Mouse (Mus musculus) testis, adult 2 months (tissue): ENCODE data around the gene Tnfsf8. TPM values are rescaled to one million over a fixed set of nuclear protein-coding genes. Genes with fewer than 3 reads are reported as not detected.

ENCODE experiments used
- H3K27ac ChIP-seq: fragments of 200-500 bp; 2 replicates; pipeline ENCODE4 v1.5.1; 2012; ENCODE audit warnings: low read depth, low read length; ENCODE audit not compliant: control insufficient read depth, insufficient read depth
- H3K27me3 ChIP-seq: fragments of 200-500 bp; 2 replicates; pipeline ENCODE4 v1.6.1; 2012; ENCODE audit warnings: mild to moderate bottlenecking, low read length, moderate library complexity; ENCODE audit not compliant: control insufficient read depth, insufficient read depth
- H3K36me3 ChIP-seq: fragments of 200-500 bp; 2 replicates; pipeline ENCODE4 v1.6.1; 2012; ENCODE audit warnings: mild to moderate bottlenecking, low read length; ENCODE audit not compliant: control insufficient read depth, insufficient read depth
- H3K4me1 ChIP-seq: fragments of 200-500 bp; 2 replicates; pipeline ENCODE4 v1.6.1; 2012; ENCODE audit warnings: low read length; ENCODE audit not compliant: control insufficient read depth, insufficient read depth
- H3K4me3 ChIP-seq: fragments of 200-500 bp; 2 replicates; pipeline ENCODE4 v1.5.1; 2012; ENCODE audit warnings: low read depth, mild to moderate bottlenecking, low read length, moderate library complexity, mixed read lengths; ENCODE audit not compliant: control insufficient read depth
- CTCF ChIP-seq: fragments of 200-500 bp; IDR thresholded peaks from 2 replicates; pipeline ENCODE4 v1.5.1; 2012; ENCODE audit warnings: low read depth, mild to moderate bottlenecking, inconsistent platforms, low read length, moderate library complexity; ENCODE audit not compliant: control insufficient read depth, insufficient read depth, insufficient replicate concordance
- POLR2A ChIP-seq: fragments of 200-500 bp; IDR thresholded peaks from 2 replicates; pipeline ENCODE4 v1.6.1; 2012; ENCODE audit warnings: low read depth, mild to moderate bottlenecking, inconsistent platforms, low read length, moderate library complexity; ENCODE audit not compliant: control insufficient read depth
- polyA plus RNA-seq: library from polyadenylated mRNA; depleted of rRNA; stranded (reverse); fragments of >200 nt; gene quantifications from 2 replicates; pipeline ENCODE4 v1.2.3, GENCODE M21; 2012; rRNA removed

The Tnfsf8 gene
- polyA plus RNA-seq = 0.02 TPM in 1 of 2 replicates, not detected in the other

DNA sequence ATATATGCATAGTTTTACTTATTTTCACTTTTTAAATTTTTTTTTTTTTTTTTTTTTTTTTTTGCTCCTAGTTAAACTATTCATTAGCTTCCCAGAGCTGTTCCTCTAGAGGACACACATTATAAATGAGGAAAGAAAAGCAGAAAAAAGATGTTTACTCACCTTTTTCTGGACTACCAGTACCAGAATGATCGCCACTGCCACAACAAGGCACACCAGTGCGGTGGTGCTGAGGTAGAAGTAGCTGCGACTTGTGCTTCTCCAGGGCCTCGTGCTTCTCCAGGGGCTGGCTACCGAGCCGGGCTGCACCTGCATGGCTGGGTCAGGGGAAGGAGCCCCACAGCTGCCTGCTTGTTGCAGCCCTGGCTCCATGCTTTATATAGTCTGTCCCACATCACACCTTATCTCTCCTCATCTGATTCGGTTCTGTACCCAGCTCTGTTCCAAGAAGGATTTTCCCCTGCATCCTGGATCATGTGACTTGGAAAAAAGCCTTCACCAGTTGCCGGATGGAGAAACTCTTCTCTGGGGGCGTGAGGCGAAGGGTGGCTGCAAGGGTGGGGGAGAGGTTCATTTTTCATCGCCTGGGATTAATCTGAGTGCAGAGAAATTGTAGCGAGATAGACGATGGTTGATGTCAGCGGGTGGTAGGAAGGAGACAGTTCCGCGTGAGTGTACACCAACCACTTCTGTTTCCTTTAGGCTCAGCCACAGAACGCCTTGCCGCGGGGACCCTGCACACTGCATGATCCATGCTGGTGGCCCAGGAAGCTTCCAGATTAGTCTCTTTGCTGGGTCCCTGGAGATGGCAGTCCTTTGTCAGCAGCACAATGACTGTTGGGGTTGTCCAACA, at the start of gene Tnfsf8:
Gene Tnfsf8 (minus strand): TSS at position 660 of the 853 bp plus-strand sequence.
- H3K27ac ChIP-seq = no peak within 1 kb of the TSS
- no peaks in the 10 kb centered on the region for H3K36me3 ChIP-seq
- H3K27me3 ChIP-seq = no peaks in the 10 kb centered on the region
- H3K4me3 ChIP-seq = no peak within 1 kb of the TSS
- H3K4me1 ChIP-seq = peaks cover 7% of the 10 kb centered on the region
- TF ChIP-seq POLR2A (no peak), CTCF (no peak)

- Histone ChIP-seq H3K4me3 (no peak overlapping the region), H3K27me3 (no peaks in the 10 kb centered on the region)
These were observed 47.4 kb upstream of the Tnfsf8 start for GRCm38 (mm10) chr4:63908511-63908910.

GRCm38 (mm10) chr4:63907473-63907872, 46.3 kb upstream of the Tnfsf8 start:
- Histone ChIP-seq H3K4me3 (no peak overlapping the region), H3K4me1 (no peaks in the 10 kb centered on the region), H3K27me3 (no peaks in the 10 kb centered on the region), H3K27ac (no peak overlapping the region), H3K36me3 (no peaks in the 10 kb centered on the region)
- TF ChIP-seq CTCF (no peak), POLR2A (no peak)

More at GRCm38 (mm10) chr4:63908511-63908910, 47.4 kb upstream of the Tnfsf8 start:
- no peak for TF ChIP-seq POLR2A
- TF ChIP-seq CTCF = no peak
- H3K4me1 ChIP-seq = no peaks in the 10 kb centered on the region
- H3K36me3 ChIP-seq = no peaks in the 10 kb centered on the region
- H3K27ac ChIP-seq = no peak overlapping the region

- H3K36me3 ChIP-seq = no peaks in the 10 kb centered on the region
- no peaks in the 10 kb centered on the region for H3K4me1 ChIP-seq
- no peaks in the 10 kb centered on the region for H3K27me3 ChIP-seq
- no peak overlapping the region for H3K27ac ChIP-seq
- H3K4me3 ChIP-seq = no peak overlapping the region
- TF ChIP-seq POLR2A = no peak
- TF ChIP-seq CTCF = no peak
These were observed 44.9 kb upstream of the Tnfsf8 start for GRCm38 (mm10) chr4:63906050-63906449.

GRCm38 (mm10) chr4:63899081-63899523, 38.0 kb upstream of the Tnfsf8 start:
- no peaks in the 10 kb centered on the region for H3K36me3 ChIP-seq
- TF ChIP-seq CTCF = no peak
- TF ChIP-seq POLR2A = no peak
- no peak overlapping the region for H3K4me3 ChIP-seq
- H3K4me1 ChIP-seq = no peaks in the 10 kb centered on the region
- H3K27me3 ChIP-seq = no peaks in the 10 kb centered on the region
- H3K27ac ChIP-seq = no peak overlapping the region

DNA sequence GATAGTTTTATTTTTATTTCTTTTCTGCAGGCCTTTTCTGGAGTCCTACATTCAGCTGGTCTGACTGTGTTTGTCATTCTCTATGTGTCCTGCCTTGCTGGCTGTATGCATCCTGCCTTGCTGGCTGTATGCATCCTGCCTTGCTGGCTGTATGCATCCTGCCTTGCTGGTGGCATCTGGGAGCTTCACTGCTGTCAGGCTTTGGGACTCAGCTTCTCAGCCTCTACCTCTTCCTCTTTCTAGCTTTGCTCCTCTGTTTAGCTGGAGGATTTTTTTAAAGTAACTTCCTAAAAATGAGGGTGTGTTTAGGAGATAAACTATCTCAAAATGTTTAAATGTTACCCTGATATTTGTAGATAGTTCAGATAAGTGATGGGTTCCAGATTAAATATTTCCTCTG, 36.0 kb upstream of the Tnfsf8 start:
- H3K27me3 ChIP-seq = no peaks in the 10 kb centered on the region
- no peak for TF ChIP-seq CTCF
- no peak for TF ChIP-seq POLR2A
- no peaks in the 10 kb centered on the region for H3K36me3 ChIP-seq
- H3K27ac ChIP-seq = no peak overlapping the region
- H3K4me1 ChIP-seq = no peaks in the 10 kb centered on the region
- H3K4me3 ChIP-seq = no peak overlapping the region

- Histone ChIP-seq H3K4me1 (no peaks in the 10 kb centered on the region), H3K27ac (no peak overlapping the region), H3K27me3 (no peaks in the 10 kb centered on the region), H3K4me3 (no peak overlapping the region), H3K36me3 (no peaks in the 10 kb centered on the region)
- TF ChIP-seq CTCF (no peak), POLR2A (no peak)
These were observed 25.0 kb upstream of the Tnfsf8 start for GRCm38 (mm10) chr4:63886156-63886555.
